Mouse (Mus musculus): ENCODE measurements around the gene Fv1.

Fv1 gene

GRCm38 (mm10) chr4:147886158-147886557, 17.4 kb downstream of the Fv1 start:
- DNase-seq = no peak

GRCm38 (mm10) chr4:147887277-147887676, 18.5 kb downstream of the Fv1 start:
- no peak for DNase-seq

GRCm38 (mm10) chr4:147888237-147888636, 19.5 kb downstream of the Fv1 start:
- DNase-seq = no peak

GRCm38 (mm10) chr4:147890341-147890740, 21.6 kb downstream of the Fv1 start:
- DNase-seq = no peak

GRCm38 (mm10) chr4:147895815-147896330, 27.1 kb downstream of the Fv1 start:
- no peak for DNase-seq

- no peak for DNase-seq
Observed at GRCm38 (mm10) chr4:147896411-147896810, 27.6 kb downstream of the Fv1 start.

- no peak for DNase-seq
Observed at GRCm38 (mm10) chr4:147897348-147897747, 28.6 kb downstream of the Fv1 start.

- peak in 1 of 2 experiments; percentile 41 for DNase-seq
Observed at GRCm38 (mm10) chr4:147900452-147900851, 31.7 kb downstream of the Fv1 start.

GRCm38 (mm10) chr4:147902906-147903500, 34.2 kb downstream of the Fv1 start:
- peak; percentile 34 to 53 for DNase-seq

GRCm38 (mm10) chr4:147903601-147904000, 34.8 kb downstream of the Fv1 start:
- no peak for DNase-seq

GRCm38 (mm10) chr4:147904313-147905089, 35.7 kb downstream of the Fv1 start, which contains the start of gene Mfn2:
Gene Mfn2 (minus strand): TSS chr4:147904704.
- peak; percentile 90 to 92 for DNase-seq

- DNase-seq = no peak
Observed at GRCm38 (mm10) chr4:147905090-147905659, 36.4 kb downstream of the Fv1 start.

GRCm38 (mm10) chr4:147906230-147906629, 37.5 kb downstream of the Fv1 start:
- no peak for DNase-seq

GRCm38 (mm10) chr4:147909486-147909885, 40.7 kb downstream of the Fv1 start:
- no peak for DNase-seq

- peak; percentile 55 to 68 for DNase-seq
Observed at GRCm38 (mm10) chr4:147918459-147919121, 49.8 kb downstream of the Fv1 start.
